ENCODE assay signal across 9 mouse cellular contexts in the genomic region with DNA sequence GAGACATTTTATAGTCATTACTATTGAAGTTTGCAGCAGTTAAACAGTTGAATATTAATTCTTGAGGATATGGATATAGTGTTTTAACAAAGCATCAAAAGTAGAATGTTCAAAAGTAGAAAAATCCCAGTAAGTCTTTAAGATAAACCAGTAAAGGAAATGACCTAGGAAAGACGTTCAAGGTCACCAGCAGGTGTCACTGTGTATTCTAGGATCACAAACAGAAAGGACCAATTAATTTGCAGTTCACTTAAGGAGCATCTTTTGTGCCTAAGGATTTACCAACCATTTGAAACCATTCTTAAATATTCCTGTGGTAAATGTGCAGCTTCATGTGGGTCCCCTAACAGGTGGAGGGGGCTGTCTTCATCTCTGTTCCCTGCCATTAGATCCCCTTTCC. TPM values are rescaled to one million over a fixed set of nuclear protein-coding genes. Genes with fewer than 3 reads are reported as not detected.
A peak's percentile ranks its signal among the peaks of the same experiment; 100 is the strongest.
DNase-seq lines count a peak whose midpoint lies in the region; ATAC-seq and TF ChIP-seq lines count a peak whose summit lies in the region.
"Had no signal": no experiment of that assay in that cellular context is flagged by ENCODE, and none has a peak within 500 bp of the region (broad histone marks: within the 10 kb centered on the region; RNA-seq: fewer than 3 reads in every experiment).

No protein-coding gene starts in this region.

- ATAC-seq in activated CD4-positive, CD25-positive, alpha-beta regulatory T cell, adult 4 months = no peak

- no peak overlapping the region for H3K27ac ChIP-seq in layer of hippocampus, adult 2 months

- H3K4me3 ChIP-seq in layer of hippocampus, adult 2 months = no peak overlapping the region

- peak; percentile 27 to 32 for DNase-seq in cerebellum, postnatal 10 days
- no peak for DNase-seq in cerebellum, adult 11 months
- DNase-seq in layer of hippocampus, adult 2 months (ENCODE audit: low spot score in 2 of 2) = no peak
- no peak for DNase-seq in layer of hippocampus, adult 11-12 months (ENCODE audit: low spot score)
- peak; percentile 17 for DNase-seq in A20 (ENCODE audit: low read depth, low spot score)
- DNase-seq in embryo, embryonic 9.5 days (ENCODE audit: extremely low spot score) = peak; percentile 9
- no peak for DNase-seq in left cerebral cortex, adult 18-20 months (ENCODE audit: low spot score in 2 of 2)

- peak; percentile 74 for TF ChIP-seq CTCF in layer of hippocampus, adult 2 months (conservative IDR thresholded peaks at IDR 0.05)

RNA-seq across cellular contexts. Expression of a gene that starts 4.4 kb away (rescaled TPM):
- total RNA-seq in layer of hippocampus, adult 2 months (2021) = 1 to 10 TPM; 5.4 to 7.4 TPM
- 1 to 10 TPM; 6.1 to 6.6 TPM for total RNA-seq in left cerebral cortex, adult 18-20 months (2021)
- polyA plus RNA-seq in activated CD4-positive, CD25-positive, alpha-beta regulatory T cell, adult 4 months (2017; shearing (Covaris generic)) = not detected
- total RNA-seq: hematopoietic stem cell, adult 5-6 weeks had no signal

RNA-seq across cellular contexts. Expression of a gene that starts 35.1 kb away (rescaled TPM):
- 10 to 100 TPM; 98.8 to 99.0 TPM for total RNA-seq in layer of hippocampus, adult 2 months (2021)
- 100 to 1,000 TPM in 1 of 2 experiments, 10 to 100 TPM in 1; 97.6 to 103 TPM for total RNA-seq in left cerebral cortex, adult 18-20 months (2021)
- 100 to 1,000 TPM; 132 to 145 TPM for polyA plus RNA-seq in activated CD4-positive, CD25-positive, alpha-beta regulatory T cell, adult 4 months (2017; shearing (Covaris generic))

Comparison
In these comparisons a context has a peak if more than half of its experiments do, and no peak if none do; other contexts are left out.
1. DNase-seq: peak in cerebellum, postnatal 10 days (2 of 2), A20 (single experiment) and embryo, embryonic 9.5 days (single experiment); none in cerebellum, adult 11 months (single experiment), layer of hippocampus, adult 2 months (0 of 2), layer of hippocampus, adult 11-12 months (single experiment) and left cerebral cortex, adult 18-20 months (0 of 2).